In the genomic region with DNA sequence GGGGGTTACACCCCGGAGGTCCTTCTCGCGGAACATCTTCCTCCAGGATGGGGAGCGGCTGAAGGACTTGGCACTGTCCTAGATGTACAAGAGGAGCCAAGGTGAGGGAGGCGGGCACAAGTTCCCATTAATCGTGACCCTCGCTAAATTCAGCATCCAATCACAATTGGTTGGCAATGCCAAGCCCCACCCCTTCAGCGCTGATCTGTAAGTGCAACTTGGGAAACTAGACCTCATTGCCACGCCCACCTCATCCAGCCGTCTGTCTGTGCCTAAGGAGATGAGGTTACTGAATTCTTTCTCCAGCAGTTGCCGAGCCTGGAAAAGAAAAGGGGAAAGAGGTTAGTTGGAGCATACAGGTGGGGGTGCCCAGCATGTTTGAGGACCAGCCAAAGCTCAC, we compare ENCODE assay signal across 8 mouse cellular contexts. TPM values are rescaled to one million over a fixed set of nuclear protein-coding genes. Genes with fewer than 3 reads are reported as not detected.
DNase-seq lines count a peak whose midpoint lies in the region; ATAC-seq and TF ChIP-seq lines count a peak whose summit lies in the region.

No protein-coding gene starts in this region.

- H3K4me2 ChIP-seq in lung, embryonic 14.5 days, result peak overlapping the region; percentile 95

- WGBS in lung, embryonic 14.5 days, result 2% methylated on average over 11 of the region's 11 CpGs

- intact Hi-C loops in gastrocnemius, postnatal 14 days (cut with DNase I; ENCODE audit: low total_unique reads), result loop anchor here (5.0 kb wide), 1 partner anchor 38 kb away; no protein-coding TSS in a partner anchor

- H3K4me1 ChIP-seq in brown adipose tissue, adult 24 weeks (ENCODE audit: control insufficient read depth, insufficient read depth, insufficient read length, low read length), result peaks cover 11% of the 10 kb centered on the region; the same call in 1 of the 2 replicates
- H3K4me1 ChIP-seq in lung, embryonic 14.5 days (ENCODE audit: insufficient read depth), result peaks cover 15% of the 10 kb centered on the region

- DNase-seq in gastrocnemius, postnatal 14 days, result peak; percentile 42
- DNase-seq in gastrocnemius, postnatal 10 days, result no peak
- DNase-seq in heart, adult 18-20 months, result peak; percentile 74 to 76
- peak; percentile 42 for DNase-seq in kidney, adult 18-20 months
- peak; percentile 90 for DNase-seq in lung, embryonic 14.5 days
- DNase-seq in ovary, postnatal 14 days (ENCODE audit: low spot score), result peak; percentile 37

- H3K4me3 ChIP-seq in brown adipose tissue, adult 24 weeks (ENCODE audit: insufficient read depth, low read depth, low read length), result peak overlapping the region; percentile 49; the same call in 1 of the 2 replicates
- H3K4me3 ChIP-seq in lung, embryonic 14.5 days (ENCODE audit: low read depth, low read length), result peak overlapping the region; percentile 56

- H3K9ac ChIP-seq in lung, embryonic 14.5 days, result peak overlapping the region; percentile 63; the same call in 1 of the 2 replicates

- ATAC-seq in lung, embryonic 14.5 days (ENCODE audit: insufficient read depth), result peak; percentile 18; the same call in 1 of the 2 replicates
- no peak for ATAC-seq in frontal cortex, adult (ENCODE audit: low TSS enrichment)

- no peak for TF ChIP-seq CTCF in lung, embryonic 14.5 days (IDR thresholded peaks at IDR 0.05; ENCODE audit: low read depth)

- no peak overlapping the region for H3K27ac ChIP-seq in brown adipose tissue, adult 24 weeks (replicated peaks; ENCODE audit: low read depth, low read length)
- H3K27ac ChIP-seq in lung, embryonic 14.5 days (ENCODE audit: low read depth), result peak overlapping the region; percentile 60; the same call in 1 of the 2 replicates

- no peaks in the 10 kb centered on the region for H3K36me3 ChIP-seq in lung, embryonic 14.5 days (ENCODE audit: insufficient read depth)

- no peaks in the 10 kb centered on the region for H3K27me3 ChIP-seq in lung, embryonic 14.5 days (ENCODE audit: insufficient read depth, low read length)

- H3K9me3 ChIP-seq in lung, embryonic 14.5 days (ENCODE audit: low read depth, low read length), result no peaks in the 10 kb centered on the region

RNA-seq across cellular contexts. Expression of a gene that starts 5.6 kb away (rescaled TPM):
- total RNA-seq in gastrocnemius, postnatal 14 days (2021), result 100 to 1,000 TPM; 711 to 744 TPM
- total RNA-seq in gastrocnemius, postnatal 10 days (2021), result 100 to 1,000 TPM; 579 to 609 TPM
- polyA plus RNA-seq in brown adipose tissue, adult 24 weeks (2012; ENCODE audit: insufficient read depth, insufficient read length, missing spikeins), result 8.1 and 16.2 TPM in 2 replicates
- total RNA-seq in heart, adult 18-20 months (2021), result 100 to 1,000 TPM; 954 to 975 TPM
- polyA plus RNA-seq in lung, embryonic 14.5 days (2014; fragmentation: Nextera tagmentation; extraction: Ambion mirVana), result 0.58 and 1.2 TPM in 2 replicates

RNA-seq across cellular contexts. Expression of a gene that starts 7.1 kb away (rescaled TPM):
- total RNA-seq in gastrocnemius, postnatal 14 days (2021), result 10 to 100 TPM; 23.5 to 24.5 TPM
- 10 to 100 TPM; 25.5 to 35.2 TPM for total RNA-seq in gastrocnemius, postnatal 10 days (2021)
- 4.0 and 5.0 TPM in 2 replicates for polyA plus RNA-seq in brown adipose tissue, adult 24 weeks (2012; ENCODE audit: insufficient read depth, insufficient read length, missing spikeins)
- total RNA-seq in heart, adult 18-20 months (2021), result 10 to 100 TPM; 20.0 to 27.9 TPM
- 11.4 and 15.7 TPM in 2 replicates for polyA plus RNA-seq in lung, embryonic 14.5 days (2014; fragmentation: Nextera tagmentation; extraction: Ambion mirVana)

RNA-seq across cellular contexts. Expression of a gene that starts 26.1 kb away (rescaled TPM):
- total RNA-seq in gastrocnemius, postnatal 14 days (2021), result under 1 TPM; 0.69 to 0.78 TPM
- under 1 TPM; 0.89 to 0.97 TPM for total RNA-seq in gastrocnemius, postnatal 10 days (2021)
- polyA plus RNA-seq in brown adipose tissue, adult 24 weeks (2012; ENCODE audit: insufficient read depth, insufficient read length, missing spikeins), result not detected in 2 replicates
- total RNA-seq in heart, adult 18-20 months (2021), result under 1 TPM in 1 of 2 experiments, not detected in 1; 0.33 TPM
- 3.1 and 3.2 TPM in 2 replicates for polyA plus RNA-seq in lung, embryonic 14.5 days (2014; fragmentation: Nextera tagmentation; extraction: Ambion mirVana)

RNA-seq across cellular contexts. Expression of a gene that starts 29.7 kb away (rescaled TPM):
- 1 to 10 TPM in 1 of 2 experiments, under 1 TPM in 1; 0.49 to 1.6 TPM for total RNA-seq in gastrocnemius, postnatal 14 days (2021)
- 1 to 10 TPM; 1.9 to 2.0 TPM for total RNA-seq in gastrocnemius, postnatal 10 days (2021)
- polyA plus RNA-seq in brown adipose tissue, adult 24 weeks (2012; ENCODE audit: insufficient read depth, insufficient read length, missing spikeins), result not detected in 2 replicates
- total RNA-seq in heart, adult 18-20 months (2021), result 1 to 10 TPM; 1.7 to 2.3 TPM
- 0.30 and 0.87 TPM in 2 replicates for polyA plus RNA-seq in lung, embryonic 14.5 days (2014; fragmentation: Nextera tagmentation; extraction: Ambion mirVana)

RNA-seq across cellular contexts. Expression of a gene that starts 54.9 kb away (rescaled TPM):
- 10 to 100 TPM; 90.1 to 93.1 TPM for total RNA-seq in gastrocnemius, postnatal 14 days (2021)
- total RNA-seq in gastrocnemius, postnatal 10 days (2021), result 100 to 1,000 TPM; 123 to 156 TPM
- 69.0 and 82.7 TPM in 2 replicates for polyA plus RNA-seq in brown adipose tissue, adult 24 weeks (2012; ENCODE audit: insufficient read depth, insufficient read length, missing spikeins)
- total RNA-seq in heart, adult 18-20 months (2021), result 10 to 100 TPM; 81.1 to 85.7 TPM
- polyA plus RNA-seq in lung, embryonic 14.5 days (2014; fragmentation: Nextera tagmentation; extraction: Ambion mirVana), result 74.0 and 88.2 TPM in 2 replicates
